Comparison of ENCODE assay signal across 12 mouse cellular contexts in genomic region chr2:167144439-167145307, GRCm38 (mm10). TPM values are rescaled to one million over a fixed set of nuclear protein-coding genes. Genes with fewer than 3 reads are reported as not detected.
DNase-seq lines count a peak whose midpoint lies in the region; ATAC-seq and TF ChIP-seq lines count a peak whose summit lies in the region.
"Had no signal": no experiment of that assay in that cellular context is flagged by ENCODE, and none has a peak within 500 bp of the region (broad histone marks: within the 10 kb centered on the region; RNA-seq: fewer than 3 reads in every experiment).

No protein-coding gene starts in this region.

- no peak overlapping the region for H3K9ac ChIP-seq in hindbrain, postnatal 0 days (replicated peaks; ENCODE audit: low read length)
- H3K9ac ChIP-seq in hindbrain, embryonic 16.5 days (ENCODE audit: low read depth, low read length), result no peak overlapping the region
- H3K9ac ChIP-seq in midbrain, embryonic 16.5 days (ENCODE audit: low read depth, low read length), result no peak overlapping the region
- H3K9ac ChIP-seq: liver, embryonic 12.5 days had no signal

- H3K4me3 ChIP-seq in hindbrain, postnatal 0 days (ENCODE audit: low read length), result no peak overlapping the region
- H3K4me3 ChIP-seq in hindbrain, embryonic 16.5 days (ENCODE audit: low read length), result no peak overlapping the region
- no peak overlapping the region for H3K4me3 ChIP-seq in midbrain, embryonic 16.5 days (ENCODE audit: low read depth, low read length)
- H3K4me3 ChIP-seq: liver, embryonic 12.5 days had no signal

- no peak overlapping the region for H3K27ac ChIP-seq in hindbrain, postnatal 0 days
- no peak overlapping the region for H3K27ac ChIP-seq in hindbrain, embryonic 16.5 days (ENCODE audit: low read depth, low read length)
- peak overlapping the region; percentile 36; the same call in 1 of the 2 replicates for H3K27ac ChIP-seq in midbrain, embryonic 16.5 days (ENCODE audit: low read length)
- H3K27ac ChIP-seq: liver, embryonic 12.5 days; stomach, postnatal 0 days had no signal

- peaks cover 6% of the 10 kb centered on the region; the same call in 1 of the 2 replicates for H3K4me1 ChIP-seq in hindbrain, postnatal 0 days (ENCODE audit: insufficient read depth, low read length)
- H3K4me1 ChIP-seq in hindbrain, embryonic 16.5 days (ENCODE audit: control insufficient read depth, insufficient read depth, low read depth, low read length), result peaks cover 10% of the 10 kb centered on the region
- H3K4me1 ChIP-seq in midbrain, embryonic 16.5 days (ENCODE audit: control insufficient read depth, insufficient read depth, low read length), result peaks cover 23% of the 10 kb centered on the region

- H3K4me2 ChIP-seq in hindbrain, postnatal 0 days (ENCODE audit: low read depth, low read length), result no peak overlapping the region
- H3K4me2 ChIP-seq in hindbrain, embryonic 16.5 days (ENCODE audit: low read length), result no peak overlapping the region
- no peak overlapping the region for H3K4me2 ChIP-seq in midbrain, embryonic 16.5 days (ENCODE audit: low read length)
- H3K4me2 ChIP-seq: liver, embryonic 12.5 days had no signal

- no peaks in the 10 kb centered on the region for H3K27me3 ChIP-seq in hindbrain, postnatal 0 days (ENCODE audit: insufficient read depth, low read length)
- H3K27me3 ChIP-seq in hindbrain, embryonic 16.5 days (replicated peaks; ENCODE audit: control insufficient read depth, insufficient read depth, low read length), result no peaks in the 10 kb centered on the region
- no peaks in the 10 kb centered on the region for H3K27me3 ChIP-seq in midbrain, embryonic 16.5 days (ENCODE audit: control insufficient read depth, insufficient read depth, low read depth, low read length)

- no peak for ATAC-seq in hindbrain, postnatal 0 days
- ATAC-seq in hindbrain, embryonic 16.5 days, result no peak
- peak; percentile 44 for ATAC-seq in midbrain, embryonic 16.5 days
- no peak for ATAC-seq in cerebellum, adult (ENCODE audit: insufficient number of reproducible peaks, low FRiP score, low TSS enrichment)
- ATAC-seq: liver, embryonic 12.5 days had no signal

- WGBS in hindbrain, postnatal 0 days, result 15% methylated on average over 14 of the region's 14 CpGs
- WGBS in hindbrain, embryonic 16.5 days, result 14% methylated on average over 14 of the region's 14 CpGs
- 15% methylated on average over 14 of the region's 14 CpGs for WGBS in midbrain, embryonic 16.5 days

- H3K36me3 ChIP-seq in hindbrain, postnatal 0 days (ENCODE audit: insufficient read depth, low read length), result no peaks in the 10 kb centered on the region
- no peaks in the 10 kb centered on the region for H3K36me3 ChIP-seq in hindbrain, embryonic 16.5 days (ENCODE audit: control insufficient read depth, insufficient read depth, low read length)
- peaks cover 4% of the 10 kb centered on the region; the same call in 1 of the 2 replicates for H3K36me3 ChIP-seq in midbrain, embryonic 16.5 days (ENCODE audit: control insufficient read depth, insufficient read depth, low read length)
- H3K36me3 ChIP-seq: liver, embryonic 12.5 days had no signal

- H3K9me3 ChIP-seq in hindbrain, postnatal 0 days (ENCODE audit: low read length), result no peaks in the 10 kb centered on the region
- no peaks in the 10 kb centered on the region for H3K9me3 ChIP-seq in hindbrain, embryonic 16.5 days (ENCODE audit: control insufficient read depth, low read length)
- H3K9me3 ChIP-seq in midbrain, embryonic 16.5 days (replicated peaks; ENCODE audit: control insufficient read depth, low read length, poor library complexity, severe bottlenecking), result no peaks in the 10 kb centered on the region
- H3K9me3 ChIP-seq: liver, embryonic 12.5 days had no signal

- no peak for TF ChIP-seq CTCF in hindbrain, postnatal 0 days (IDR thresholded peaks at IDR 0.05; ENCODE audit: low read depth)

- DNase-seq in hindbrain, postnatal 0 days (ENCODE audit: low spot score), result peak; percentile 31
- peak; percentile 36 for DNase-seq in ES-CJ7 (ENCODE audit: low read depth, low spot score)
- peak; percentile 79 to 88 for DNase-seq in frontal cortex, adult 2 months (ENCODE audit: extremely low spot score in 1 of 2, low spot score in 1 of 2)
- no peak for DNase-seq in ovary, postnatal 14 days (ENCODE audit: low spot score)
- no peak for DNase-seq in thymus, postnatal 36 days
- DNase-seq: gastrocnemius, postnatal 25 days; lung, postnatal 14 days had no signal

RNA-seq across cellular contexts. Expression of gene Kcnb1, which starts 45.3 kb away (rescaled TPM):
- total RNA-seq in hindbrain, postnatal 0 days (2014; rRNA removed), result 21.5 and 33.6 TPM in 2 replicates
- polyA plus RNA-seq in hindbrain, postnatal 0 days (2015; fragmentation: Nextera tagmentation; extraction: Ambion mirVana), result 4.0 and 5.1 TPM in 2 replicates
- polyA plus RNA-seq in hindbrain, embryonic 16.5 days (2015; fragmentation: Nextera tagmentation; extraction: Ambion mirVana), result 3.2 TPM in 2 replicates
- 58.2 and 58.9 TPM in 2 replicates for polyA plus RNA-seq in frontal cortex, adult 2 months (2012; rRNA removed)
- polyA plus RNA-seq in midbrain, embryonic 16.5 days (2015; fragmentation: Nextera tagmentation; extraction: Ambion mirVana), result 3.9 and 4.0 TPM in 2 replicates

Comparison
In these comparisons a context has a peak if more than half of its experiments do, and no peak if none do; other contexts are left out.
1. DNase-seq: peak in hindbrain, postnatal 0 days (single experiment), ES-CJ7 (single experiment) and frontal cortex, adult 2 months (2 of 2); none in ovary, postnatal 14 days (single experiment) and thymus, postnatal 36 days (0 of 2).